ENCODE assay signal across 8 mouse cellular contexts in genomic region chr1:119504260-119505062, GRCm38 (mm10). TPM values are rescaled to one million over a fixed set of nuclear protein-coding genes. Genes with fewer than 3 reads are reported as not detected.
A peak's percentile ranks its signal among the peaks of the same experiment; 100 is the strongest.
DNase-seq lines count a peak whose midpoint lies in the region; ATAC-seq lines count a peak whose summit lies in the region.

Gene Ralb, minus strand, starts transcription at chr1:119504794.

- ATAC-seq in forebrain, embryonic 14.5 days = peak; percentile 99
- peak; percentile 97 for ATAC-seq in neural tube, embryonic 15.5 days (ENCODE audit: low FRiP score)

- no peaks in the 10 kb centered on the region for H3K9me3 ChIP-seq in forebrain, embryonic 14.5 days (replicated peaks; ENCODE audit: control insufficient read depth, low read length)
- no peaks in the 10 kb centered on the region for H3K9me3 ChIP-seq in neural tube, embryonic 15.5 days (replicated peaks)

- peak within 1 kb of the TSS; percentile 71 for H3K9ac ChIP-seq in forebrain, embryonic 14.5 days (ENCODE audit: low read length)
- H3K9ac ChIP-seq in neural tube, embryonic 15.5 days (replicated peaks) = peak within 1 kb of the TSS; percentile 79

- peak within 1 kb of the TSS; percentile 86 for H3K4me2 ChIP-seq in forebrain, embryonic 14.5 days (ENCODE audit: low read length)
- peak within 1 kb of the TSS; percentile 86 for H3K4me2 ChIP-seq in neural tube, embryonic 15.5 days

- peak within 1 kb of the TSS; percentile 66 for H3K4me3 ChIP-seq in forebrain, embryonic 14.5 days (ENCODE audit: low read depth, low read length)
- peak within 1 kb of the TSS; percentile 81 for H3K4me3 ChIP-seq in neural tube, embryonic 15.5 days (replicated peaks)

- peak; percentile 99 for DNase-seq in ES-CJ7 (ENCODE audit: low read depth, low spot score)
- peak; percentile 95 for DNase-seq in cerebellum, adult 11 months
- DNase-seq in forebrain, embryonic 14.5 days (ENCODE audit: low spot score) = peak; percentile 98
- DNase-seq in heart, postnatal 14 days = peak; percentile 96
- peak; percentile 98 for DNase-seq in layer of hippocampus, adult 11-12 months (ENCODE audit: low spot score)
- peak; percentile 99 to 100 for DNase-seq in lung, adult 18-20 months
- DNase-seq in testis, postnatal 14 days (ENCODE audit: low spot score) = peak; percentile 97

- no peaks in the 10 kb centered on the region for H3K27me3 ChIP-seq in forebrain, embryonic 14.5 days (replicated peaks; ENCODE audit: control insufficient read depth, insufficient read depth, low read length)
- H3K27me3 ChIP-seq in neural tube, embryonic 15.5 days (replicated peaks) = no peaks in the 10 kb centered on the region

- intact Hi-C loops in heart, postnatal 14 days (cut with DNase I) = loop anchor here (10.0 kb wide), 1 partner anchor 1190 kb away; the partner anchor contains the start of gene Tsn

- no peak within 1 kb of the TSS for H3K27ac ChIP-seq in forebrain, embryonic 14.5 days (ENCODE audit: low read depth, low read length)
- peak within 1 kb of the TSS; percentile 76 for H3K27ac ChIP-seq in neural tube, embryonic 15.5 days (replicated peaks)

- H3K4me1 ChIP-seq in forebrain, embryonic 14.5 days (ENCODE audit: control insufficient read depth, insufficient read depth, low read length) = peaks cover 11% of the 10 kb centered on the region
- H3K4me1 ChIP-seq in neural tube, embryonic 15.5 days = peaks cover 29% of the 10 kb centered on the region

- under 1% methylated on average over 53 of the region's 57 CpGs for WGBS in forebrain, embryonic 14.5 days
- WGBS in neural tube, embryonic 15.5 days = under 1% methylated on average over 57 of the region's 57 CpGs

- H3K36me3 ChIP-seq in forebrain, embryonic 14.5 days (ENCODE audit: control insufficient read depth, insufficient read depth, low read length) = no peaks in the 10 kb centered on the region
- no peaks in the 10 kb centered on the region for H3K36me3 ChIP-seq in neural tube, embryonic 15.5 days

RNA-seq across cellular contexts. Expression of gene Ralb, which starts in this region (rescaled TPM):
- 41.6 and 43.7 TPM in 2 replicates for polyA plus RNA-seq in forebrain, embryonic 14.5 days (2014; fragmentation: Nextera tagmentation; extraction: Ambion mirVana)
- total RNA-seq in heart, postnatal 14 days (2021) = 10 to 100 TPM; 36.7 to 39.6 TPM
- polyA plus RNA-seq in neural tube, embryonic 15.5 days (2015; fragmentation: Nextera tagmentation; extraction: Ambion mirVana) = 65.3 and 83.4 TPM in 2 replicates
